Comparison of ENCODE assay signal across 13 mouse cellular contexts in genomic region chr2:150858724-150859487, GRCm38 (mm10).
A peak's percentile ranks its signal among the peaks of the same experiment; 100 is the strongest.
DNase-seq lines count a peak whose midpoint lies in the region.
"Had no signal": no experiment of that assay in that cellular context is flagged by ENCODE, and none has a peak within 500 bp of the region (broad histone marks: within the 10 kb centered on the region; RNA-seq: fewer than 3 reads in every experiment).

No protein-coding gene starts in this region.

- DNase-seq in urinary bladder, postnatal 14 days (ENCODE audit: low spot score): peak; percentile 59
- no peak for DNase-seq in urinary bladder, adult 18-20 months (ENCODE audit: low spot score in 2 of 2)
- peak; percentile 56 to 65 for DNase-seq in kidney, adult 8-10 months
- DNase-seq in kidney, postnatal 36 days: peak; percentile 62 to 65
- no peak for DNase-seq in left cerebral cortex, adult 9 months (ENCODE audit: low spot score in 2 of 2)
- DNase-seq in right cerebral cortex, postnatal 4 days: no peak
- DNase-seq in right cerebral cortex, postnatal 36 days (ENCODE audit: low spot score in 2 of 2): no peak
- DNase-seq in ovary, postnatal 36 days (ENCODE audit: low spot score): no peak
- DNase-seq: adrenal gland, postnatal 36 days; cerebellum, adult 2 months; gastrocnemius, postnatal 25 days; lung, postnatal 14 days; right cerebral cortex, postnatal 25 days had no signal

Comparison
In these comparisons a context has a peak if more than half of its experiments do, and no peak if none do; other contexts are left out.
1. DNase-seq: peak in urinary bladder, postnatal 14 days (single experiment), kidney, adult 8-10 months (2 of 2) and kidney, postnatal 36 days (2 of 2); none in urinary bladder, adult 18-20 months (0 of 2), left cerebral cortex, adult 9 months (0 of 2), right cerebral cortex, postnatal 4 days (single experiment), right cerebral cortex, postnatal 36 days (0 of 2) and ovary, postnatal 36 days (single experiment).